In genomic region chr17:32283771-32284221, GRCm38 (mm10) we compare ENCODE assay signal across 8 mouse cellular contexts. TPM values are rescaled to one million over a fixed set of nuclear protein-coding genes. Genes with fewer than 3 reads are reported as not detected.
A peak's percentile ranks its signal among the peaks of the same experiment; 100 is the strongest.
DNase-seq lines count a peak whose midpoint lies in the region; ATAC-seq and TF ChIP-seq lines count a peak whose summit lies in the region.

No protein-coding gene starts in this region.

- no peak for TF ChIP-seq CTCF in gastrocnemius, adult 2 months (IDR thresholded peaks at IDR 0.05)

- peak; percentile 45 for ATAC-seq in activated CD4-positive, CD25-positive, alpha-beta regulatory T cell, adult 4 months
- peak; percentile 66 for ATAC-seq in hindbrain, embryonic 16.5 days
- peak; percentile 64 for ATAC-seq in megakaryocyte-erythroid progenitor cell, adult 5-6 weeks (replicated peaks; ENCODE audit: low FRiP score, low TSS enrichment, poor library complexity, severe bottlenecking)

- peak overlapping the region; percentile 97 for H3K27ac ChIP-seq in gastrocnemius, adult 2 months
- peak overlapping the region; percentile 100 for H3K27ac ChIP-seq in hindbrain, embryonic 16.5 days (ENCODE audit: low read depth, low read length)

- intact Hi-C loops in gastrocnemius, adult 2 months (cut with DNase I): loop anchor here (5.0 kb wide), 2 partner anchors 36 to 39 kb away; partner anchors contain the start of gene Akap8
- intact Hi-C loops in left cerebral cortex, postnatal 25 days (cut with DNase I): loop anchor here (1.0 to 10.0 kb wide), 3 partner anchors 37 to 139 kb away; no protein-coding TSS in a partner anchor

- H3K4me2 ChIP-seq in hindbrain, embryonic 16.5 days (ENCODE audit: low read length): peak overlapping the region; percentile 77

- peaks cover 24% of the 10 kb centered on the region for H3K4me1 ChIP-seq in hindbrain, embryonic 16.5 days (ENCODE audit: control insufficient read depth, insufficient read depth, low read depth, low read length)

- peak; percentile 23 to 42 for DNase-seq in cerebellum, postnatal 4 days (ENCODE audit: low spot score in 2 of 2)
- DNase-seq in gastrocnemius, adult 2 months: peak; percentile 72
- DNase-seq in left cerebral cortex, postnatal 25 days (ENCODE audit: low spot score in 2 of 2): peak; percentile 38 to 59
- peak; percentile 67 to 69 for DNase-seq in right cerebral cortex, postnatal 10 days (ENCODE audit: low spot score in 2 of 2)
- peak; percentile 42 to 57 for DNase-seq in urinary bladder, postnatal 4 days (ENCODE audit: low spot score in 2 of 2)

- WGBS in hindbrain, embryonic 16.5 days: 2% methylated on average over 19 of the region's 41 CpGs

- no peaks in the 10 kb centered on the region for H3K36me3 ChIP-seq in hindbrain, embryonic 16.5 days (ENCODE audit: control insufficient read depth, insufficient read depth, low read length)

- H3K9me3 ChIP-seq in hindbrain, embryonic 16.5 days (ENCODE audit: control insufficient read depth, low read length): no peaks in the 10 kb centered on the region

- no peaks in the 10 kb centered on the region for H3K27me3 ChIP-seq in hindbrain, embryonic 16.5 days (replicated peaks; ENCODE audit: control insufficient read depth, insufficient read depth, low read length)

- peak overlapping the region; percentile 98 for H3K9ac ChIP-seq in hindbrain, embryonic 16.5 days (ENCODE audit: low read depth, low read length)

- peak overlapping the region; percentile 80 for H3K4me3 ChIP-seq in gastrocnemius, adult 2 months
- peak overlapping the region; percentile 60 for H3K4me3 ChIP-seq in hindbrain, embryonic 16.5 days (ENCODE audit: low read length)

RNA-seq across cellular contexts. Expression of gene Brd4, which starts 0.7 kb away (rescaled TPM):
- 10 to 100 TPM; 61.8 to 71.6 TPM for polyA plus RNA-seq in activated CD4-positive, CD25-positive, alpha-beta regulatory T cell, adult 4 months (2017; shearing (Covaris generic))
- 10 to 100 TPM; 45.8 to 47.4 TPM for total RNA-seq in gastrocnemius, adult 2 months (2021)
- polyA plus RNA-seq in hindbrain, embryonic 16.5 days (2015; fragmentation: Nextera tagmentation; extraction: Ambion mirVana): 72.9 and 92.7 TPM in 2 replicates
- 100 to 1,000 TPM; 117 to 130 TPM for total RNA-seq in left cerebral cortex, postnatal 25 days (2021)
- total RNA-seq in megakaryocyte-erythroid progenitor cell, adult 5-6 weeks (2014; fragmentation: Nextera tagmentation): 167 and 178 TPM in 2 replicates
- total RNA-seq in megakaryocyte-erythroid progenitor cell, adult 5-6 weeks (2017): 26.7 and 26.8 TPM in 2 replicates

RNA-seq across cellular contexts. Expression of gene Akap8, which starts 37.2 kb away (rescaled TPM):
- polyA plus RNA-seq in activated CD4-positive, CD25-positive, alpha-beta regulatory T cell, adult 4 months (2017; shearing (Covaris generic)): 100 to 1,000 TPM; 117 to 118 TPM
- total RNA-seq in gastrocnemius, adult 2 months (2021): 10 to 100 TPM; 33.2 to 40.2 TPM
- polyA plus RNA-seq in hindbrain, embryonic 16.5 days (2015; fragmentation: Nextera tagmentation; extraction: Ambion mirVana): 84.7 and 99.9 TPM in 2 replicates
- total RNA-seq in left cerebral cortex, postnatal 25 days (2021): 10 to 100 TPM; 71.1 to 94.8 TPM
- 124 and 135 TPM in 2 replicates for total RNA-seq in megakaryocyte-erythroid progenitor cell, adult 5-6 weeks (2014; fragmentation: Nextera tagmentation)
- 208 and 214 TPM in 2 replicates for total RNA-seq in megakaryocyte-erythroid progenitor cell, adult 5-6 weeks (2017)

Comparison
In these comparisons a context has a peak if more than half of its experiments do, and no peak if none do; other contexts are left out.
1. Peak in every context shown above with its lines: DNase-seq, ATAC-seq, H3K4me3 ChIP-seq and H3K27ac ChIP-seq.